Mouse (Mus musculus) testis, postnatal 10 days (tissue): ENCODE data around the gene Arhgap6.

ENCODE experiments used
- DNase-seq: peaks from one replicate; pipeline ENCODE4 v3.0.0; 2021; ENCODE audit warnings: low spot score

The Arhgap6 gene

GRCm38 (mm10) chrX:169112662-169113061 is 317.8 kb downstream of the Arhgap6 start:
- DNase-seq: no peak

GRCm38 (mm10) chrX:169123115-169123772 is 328.3 kb downstream of the Arhgap6 start:
- no peak for DNase-seq

- no peak for DNase-seq
Observed at GRCm38 (mm10) chrX:169123773-169124151, 328.9 kb downstream of the Arhgap6 start.

- DNase-seq: no peak
Observed at GRCm38 (mm10) chrX:169139758-169140157, 344.9 kb downstream of the Arhgap6 start.

- DNase-seq: no peak
Observed at GRCm38 (mm10) chrX:169140467-169140866, 345.6 kb downstream of the Arhgap6 start.

- no peak for DNase-seq
Observed at GRCm38 (mm10) chrX:169153805-169154204, 358.9 kb downstream of the Arhgap6 start.

- no peak for DNase-seq
Observed at GRCm38 (mm10) chrX:169158385-169158784, 363.5 kb downstream of the Arhgap6 start.

- no peak for DNase-seq
Observed at GRCm38 (mm10) chrX:169170981-169171380, 376.1 kb downstream of the Arhgap6 start.

GRCm38 (mm10) chrX:169173796-169174195 is 378.9 kb downstream of the Arhgap6 start:
- no peak for DNase-seq

GRCm38 (mm10) chrX:169178634-169179033 is 383.7 kb downstream of the Arhgap6 start:
- DNase-seq: no peak

- no peak for DNase-seq
Observed at GRCm38 (mm10) chrX:169187100-169187499, 392.2 kb downstream of the Arhgap6 start, which contains the start of gene Amelx. TSS of gene Amelx (minus strand) at chrX:169187200.

GRCm38 (mm10) chrX:169210019-169210418 is 415.1 kb downstream of the Arhgap6 start:
- no peak for DNase-seq

- DNase-seq: no peak
Observed at GRCm38 (mm10) chrX:169220064-169220463, 425.2 kb downstream of the Arhgap6 start.

- DNase-seq: no peak
Observed at GRCm38 (mm10) chrX:169222357-169223062, 427.6 kb downstream of the Arhgap6 start.

GRCm38 (mm10) chrX:169255915-169256314 is 461.0 kb downstream of the Arhgap6 start:
- DNase-seq: no peak

- no peak for DNase-seq
Observed at GRCm38 (mm10) chrX:169256741-169257140, 461.8 kb downstream of the Arhgap6 start.

GRCm38 (mm10) chrX:169261034-169261433 is 466.1 kb downstream of the Arhgap6 start:
- no peak for DNase-seq

GRCm38 (mm10) chrX:169262212-169262611 is 467.3 kb downstream of the Arhgap6 start:
- no peak for DNase-seq

- no peak for DNase-seq
Observed at GRCm38 (mm10) chrX:169263433-169264172, 468.7 kb downstream of the Arhgap6 start.

- DNase-seq: no peak
Observed at GRCm38 (mm10) chrX:169299579-169299978, 504.7 kb downstream of the Arhgap6 start.

- DNase-seq: peak; percentile 43
Observed at GRCm38 (mm10) chrX:169302271-169303045, 507.6 kb downstream of the Arhgap6 start.

GRCm38 (mm10) chrX:169303945-169304344 is 509.0 kb downstream of the Arhgap6 start:
- DNase-seq: peak; percentile 57
